Mouse (Mus musculus): ENCODE data around the gene Micall1. TPM values are rescaled to one million over a fixed set of nuclear protein-coding genes. Genes with fewer than 3 reads are reported as not detected.
A peak's percentile ranks its signal among the peaks of the same experiment; 100 is the strongest.

Micall1 gene
- total and polyA plus RNA-seq, 2 experiments from 2014 or later, result 8.0 to 29.1 TPM

DNA sequence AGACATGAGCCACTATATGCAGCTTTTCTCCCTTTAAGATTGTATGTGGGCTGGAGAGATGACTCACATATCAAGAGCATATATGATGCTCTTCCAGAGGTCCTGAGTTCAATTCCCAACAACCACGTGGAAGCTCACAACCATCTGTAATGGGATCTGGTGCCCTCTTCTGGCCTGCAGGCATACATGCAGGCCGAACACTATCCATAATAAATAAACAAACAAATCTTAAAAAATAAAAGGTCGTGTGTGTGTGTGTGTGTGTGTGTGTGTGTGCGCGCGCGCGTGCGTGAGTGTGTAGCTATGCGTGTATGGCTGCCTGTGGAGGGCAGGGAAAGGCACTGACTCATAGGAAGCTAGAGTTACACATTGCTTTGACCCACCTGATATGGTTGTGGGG lies 30.9 kb downstream of the Micall1 start:
- H3K9ac ChIP-seq, result no peak overlapping the region
- peaks cover 6% of the 10 kb centered on the region for H3K36me3 ChIP-seq (ENCODE audit: insufficient read depth)
- no peaks in the 10 kb centered on the region; the same call in 1 of the 2 replicates for H3K4me1 ChIP-seq (ENCODE audit: insufficient read depth)
- DNase-seq (no peak), ATAC-seq (no peak)
- no peaks in the 10 kb centered on the region for H3K27me3 ChIP-seq (ENCODE audit: insufficient read depth, low read length)
- WGBS, result 63% methylated on average over 10 of the region's 10 CpGs
- H3K4me2 ChIP-seq (ENCODE audit: low read depth), result no peak overlapping the region
- H3K9me3 ChIP-seq (ENCODE audit: low read length), result no peaks in the 10 kb centered on the region
- peak; percentile 56 for TF ChIP-seq CTCF (IDR thresholded peaks at IDR 0.05; ENCODE audit: low read depth)
- no peak overlapping the region for H3K27ac ChIP-seq (ENCODE audit: low read depth, low read length)
- H3K4me3 ChIP-seq (ENCODE audit: low read depth, low read length), result no peak overlapping the region

GRCm38 (mm10) chr15:79140866-79141565 lies 32.3 kb downstream of the Micall1 start, which contains the start of the genes Polr2f and 1700088E04Rik:
TSS of gene Polr2f (plus strand) at chr15:79141009.
TSS of gene 1700088E04Rik (minus strand) at chr15:79141253.
- H3K27me3 ChIP-seq (ENCODE audit: insufficient read depth, low read length), result no peaks in the 10 kb centered on the region
- DNase-seq (peak; percentile 98), ATAC-seq (peak; percentile 96)
- H3K27ac ChIP-seq (ENCODE audit: low read depth, low read length), result peak within 1 kb of the TSS; percentile 10; the same call in 1 of the 2 replicates
- H3K36me3 ChIP-seq (ENCODE audit: insufficient read depth), result peaks cover 20% of the 10 kb centered on the region
- H3K9me3 ChIP-seq (ENCODE audit: low read length), result no peaks in the 10 kb centered on the region
- H3K9ac ChIP-seq, result peak within 1 kb of the TSS; percentile 65
- peak within 1 kb of the TSS; percentile 93 for H3K4me2 ChIP-seq (ENCODE audit: low read depth)
- TF ChIP-seq CTCF (IDR thresholded peaks at IDR 0.05; ENCODE audit: low read depth), result peak; percentile 15; the same call in 1 of the 2 replicates
- H3K4me3 ChIP-seq (ENCODE audit: low read depth, low read length), result peak within 1 kb of the TSS; percentile 80
- H3K4me1 ChIP-seq (ENCODE audit: insufficient read depth), result no peaks in the 10 kb centered on the region; the same call in 1 of the 2 replicates
- WGBS, result 2% methylated on average over 57 of the region's 57 CpGs

DNA sequence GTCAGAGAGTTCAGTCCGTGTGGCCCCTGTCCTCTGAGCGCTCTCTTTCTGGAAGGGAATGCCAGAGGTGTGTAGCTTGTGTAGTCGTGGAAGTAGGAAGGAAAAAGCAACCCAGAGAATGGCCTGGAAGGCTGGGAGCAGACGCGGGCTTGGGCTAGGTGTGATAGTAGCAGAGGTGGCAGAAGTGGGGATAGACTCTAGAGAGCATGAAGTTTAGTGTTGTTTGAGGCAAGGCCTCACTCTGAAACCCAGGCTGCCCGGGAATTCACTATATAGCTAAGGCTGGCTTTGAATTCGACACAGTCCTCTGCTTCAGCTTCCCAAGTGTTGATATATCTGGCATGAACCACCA lies 32.8 kb downstream of the Micall1 start:
- DNase-seq (no peak), ATAC-seq (peak; percentile 50)
- WGBS, result 1% methylated on average over 7 of the region's 7 CpGs
- Histone ChIP-seq H3K4me1 (ENCODE audit: insufficient read depth) (no peaks in the 10 kb centered on the region; the same call in 1 of the 2 replicates), H3K27ac (ENCODE audit: low read depth, low read length) (no peak overlapping the region; the same call in 1 of the 2 replicates), H3K4me3 (ENCODE audit: low read depth, low read length) (peak overlapping the region; percentile 80), H3K4me2 (ENCODE audit: low read depth) (peak overlapping the region; percentile 93), H3K9me3 (ENCODE audit: low read length) (no peaks in the 10 kb centered on the region), H3K9ac (peak overlapping the region; percentile 65), H3K27me3 (ENCODE audit: insufficient read depth, low read length) (no peaks in the 10 kb centered on the region), H3K36me3 (ENCODE audit: insufficient read depth) (peaks cover 25% of the 10 kb centered on the region)
- no peak for TF ChIP-seq CTCF (IDR thresholded peaks at IDR 0.05; ENCODE audit: low read depth)

DNA sequence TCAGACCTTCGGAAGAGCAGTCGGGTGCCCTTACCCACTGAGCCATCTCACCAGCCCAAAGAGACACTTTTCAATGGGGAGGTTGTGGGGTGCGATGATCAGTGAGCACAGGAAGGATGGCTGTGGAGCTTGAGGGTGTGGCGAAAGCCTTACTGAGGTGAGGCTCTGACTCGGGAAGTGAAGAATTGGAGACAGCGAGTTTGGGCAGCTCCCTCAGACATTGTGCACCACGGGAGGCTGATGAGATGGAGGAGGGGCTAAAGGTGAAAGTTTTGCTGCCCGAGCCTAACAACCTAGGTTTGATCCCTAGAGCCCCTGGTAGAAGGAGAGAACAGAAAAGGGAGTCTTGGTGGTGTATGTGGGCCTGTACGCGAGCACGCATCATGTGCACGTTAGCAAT lies 34.6 kb downstream of the Micall1 start:
- Histone ChIP-seq H3K4me3 (ENCODE audit: low read depth, low read length) (no peak overlapping the region), H3K36me3 (ENCODE audit: insufficient read depth) (peaks cover 42% of the 10 kb centered on the region), H3K27me3 (ENCODE audit: insufficient read depth, low read length) (no peaks in the 10 kb centered on the region), H3K27ac (ENCODE audit: low read depth, low read length) (no peak overlapping the region), H3K9ac (no peak overlapping the region), H3K4me1 (ENCODE audit: insufficient read depth) (no peaks in the 10 kb centered on the region; the same call in 1 of the 2 replicates), H3K4me2 (ENCODE audit: low read depth) (no peak overlapping the region), H3K9me3 (ENCODE audit: low read length) (no peaks in the 10 kb centered on the region)
- WGBS, result 86% methylated on average over 12 of the region's 12 CpGs
- DNase-seq, result no peak
- TF ChIP-seq CTCF (IDR thresholded peaks at IDR 0.05; ENCODE audit: low read depth), result no peak
- no peak for ATAC-seq

DNA sequence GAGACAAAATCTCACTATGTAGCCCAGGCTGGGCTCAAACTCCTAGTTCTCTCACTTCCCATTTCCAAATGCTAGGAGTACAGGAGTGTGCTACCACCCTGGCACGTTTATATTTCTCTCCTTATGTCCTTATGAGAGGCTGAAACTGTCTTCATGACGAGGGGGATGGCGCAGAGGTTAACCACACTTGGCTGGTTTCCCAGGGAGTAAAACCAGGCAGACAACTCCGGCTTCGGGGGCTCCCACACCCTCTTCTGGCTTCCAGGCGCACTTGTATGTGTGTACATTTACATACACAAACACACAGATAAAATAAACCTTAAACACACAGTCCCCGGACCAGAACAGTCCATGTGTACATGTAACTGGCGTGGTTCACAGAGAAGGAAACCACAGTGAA lies 35.3 kb downstream of the Micall1 start:
- Histone ChIP-seq H3K4me2 (ENCODE audit: low read depth) (no peak overlapping the region), H3K4me1 (ENCODE audit: insufficient read depth) (no peaks in the 10 kb centered on the region; the same call in 1 of the 2 replicates), H3K36me3 (ENCODE audit: insufficient read depth) (peaks cover 43% of the 10 kb centered on the region), H3K27me3 (ENCODE audit: insufficient read depth, low read length) (no peaks in the 10 kb centered on the region), H3K9ac (no peak overlapping the region), H3K4me3 (ENCODE audit: low read depth, low read length) (no peak overlapping the region), H3K9me3 (ENCODE audit: low read length) (no peaks in the 10 kb centered on the region), H3K27ac (ENCODE audit: low read depth, low read length) (no peak overlapping the region)
- no peak for ATAC-seq
- no peak for DNase-seq
- WGBS, result 75% methylated on average over 8 of the region's 8 CpGs
- no peak for TF ChIP-seq CTCF (IDR thresholded peaks at IDR 0.05; ENCODE audit: low read depth)

DNA sequence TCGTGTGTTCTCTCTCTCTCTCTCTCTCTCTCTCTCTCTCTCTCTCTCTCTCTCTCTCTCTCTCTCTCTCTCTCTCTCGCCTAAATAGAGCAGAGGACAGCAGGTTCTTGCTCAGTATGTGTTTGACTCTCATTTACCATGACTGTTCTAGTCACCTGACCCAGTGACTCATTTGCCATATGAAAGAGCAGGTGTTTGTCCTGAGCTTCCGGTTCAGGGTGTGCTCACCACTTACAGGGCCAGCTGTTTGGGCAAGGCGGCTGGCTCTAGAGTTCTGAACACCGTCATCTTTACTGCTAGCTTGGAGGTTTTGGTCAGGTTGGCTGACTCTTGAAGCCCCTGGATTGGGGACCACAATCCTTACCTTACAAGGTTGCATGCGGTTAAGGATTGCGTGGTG lies 36.8 kb downstream of the Micall1 start:
- WGBS, result 89% methylated on average over 7 of the region's 7 CpGs
- H3K4me3 ChIP-seq (ENCODE audit: low read depth, low read length), result no peak overlapping the region
- H3K4me1 ChIP-seq (ENCODE audit: insufficient read depth), result no peaks in the 10 kb centered on the region; the same call in 1 of the 2 replicates
- no peak overlapping the region for H3K9ac ChIP-seq
- DNase-seq, result no peak
- H3K36me3 ChIP-seq (ENCODE audit: insufficient read depth), result peaks cover 53% of the 10 kb centered on the region
- no peak overlapping the region for H3K4me2 ChIP-seq (ENCODE audit: low read depth)
- H3K27ac ChIP-seq (ENCODE audit: low read depth, low read length), result no peak overlapping the region
- TF ChIP-seq CTCF (IDR thresholded peaks at IDR 0.05; ENCODE audit: low read depth), result no peak
- H3K27me3 ChIP-seq (ENCODE audit: insufficient read depth, low read length), result no peaks in the 10 kb centered on the region
- no peak for ATAC-seq
- no peaks in the 10 kb centered on the region for H3K9me3 ChIP-seq (ENCODE audit: low read length)

GRCm38 (mm10) chr15:79148533-79148932 lies 39.8 kb downstream of the Micall1 start:
- Histone ChIP-seq H3K27ac (ENCODE audit: low read depth, low read length) (no peak overlapping the region), H3K4me2 (ENCODE audit: low read depth) (no peak overlapping the region), H3K4me1 (ENCODE audit: insufficient read depth) (no peaks in the 10 kb centered on the region), H3K9ac (no peak overlapping the region), H3K36me3 (ENCODE audit: insufficient read depth) (peaks cover 74% of the 10 kb centered on the region), H3K27me3 (ENCODE audit: insufficient read depth, low read length) (no peaks in the 10 kb centered on the region), H3K4me3 (ENCODE audit: low read depth, low read length) (no peak overlapping the region), H3K9me3 (ENCODE audit: low read length) (no peaks in the 10 kb centered on the region)
- ATAC-seq (peak; percentile 67), DNase-seq (peak; percentile 87)
- 49% methylated on average over 7 of the region's 7 CpGs for WGBS
- TF ChIP-seq CTCF (IDR thresholded peaks at IDR 0.05; ENCODE audit: low read depth), result peak; percentile 92

Measured in forebrain, postnatal 0 days (tissue).